In the genomic region with DNA sequence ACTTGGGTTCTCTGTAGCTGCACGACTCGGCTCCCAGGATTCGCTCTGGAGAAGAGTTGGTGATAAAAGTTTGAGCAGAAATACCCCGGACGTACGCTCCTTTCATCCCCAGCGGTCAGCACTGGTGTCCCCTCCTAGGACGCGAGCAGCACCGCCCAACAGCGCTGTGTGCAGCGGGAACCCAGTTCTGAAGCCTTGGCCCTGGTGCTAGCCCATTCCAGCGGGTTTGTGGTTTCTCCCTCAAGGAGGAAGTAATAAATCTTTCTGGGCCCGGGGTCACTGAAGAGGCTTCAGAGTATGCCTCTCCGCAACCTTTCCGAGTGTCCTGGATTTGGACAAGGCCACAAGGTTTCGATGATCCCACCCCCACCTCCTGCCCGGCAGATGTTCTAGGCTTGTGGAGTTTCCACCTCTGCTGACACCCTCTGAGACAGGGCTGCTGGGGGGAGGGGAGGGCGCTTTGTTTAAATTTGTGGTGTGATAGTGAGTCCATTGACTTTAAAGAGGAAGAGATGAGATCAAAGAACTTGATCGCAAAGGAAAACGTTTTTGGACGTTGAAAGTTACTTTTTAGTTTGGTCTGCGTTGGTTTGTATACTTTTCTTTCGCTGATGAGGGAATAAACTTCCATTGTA, we compare ENCODE assay signal across 8 mouse cellular contexts. TPM values are rescaled to one million over a fixed set of nuclear protein-coding genes. Genes with fewer than 3 reads are reported as not detected.
DNase-seq lines count a peak whose midpoint lies in the region; ATAC-seq lines count a peak whose summit lies in the region.

No protein-coding gene starts in this region.

- peaks cover 6% of the 10 kb centered on the region; the same call in 1 of the 2 replicates for H3K4me1 ChIP-seq in neural tube, embryonic 11.5 days (ENCODE audit: control insufficient read depth, insufficient read depth, low read length)
- H3K4me1 ChIP-seq in embryonic facial prominence, embryonic 13.5 days = peaks cover 38% of the 10 kb centered on the region
- peaks cover 26% of the 10 kb centered on the region for H3K4me1 ChIP-seq in hindbrain, embryonic 15.5 days (replicated peaks)
- peaks cover 21% of the 10 kb centered on the region for H3K4me1 ChIP-seq in limb, embryonic 15.5 days
- H3K4me1 ChIP-seq in midbrain, embryonic 13.5 days (replicated peaks) = peaks cover 29% of the 10 kb centered on the region

- WGBS in neural tube, embryonic 11.5 days = under 1% methylated on average over 24 of the region's 24 CpGs
- 1% methylated on average over 24 of the region's 24 CpGs for whole genome bisulfite sequencing in embryonic facial prominence, embryonic 13.5 days
- WGBS in hindbrain, embryonic 15.5 days = under 1% methylated on average over 24 of the region's 24 CpGs
- WGBS in limb, embryonic 15.5 days = 2% methylated on average over 24 of the region's 24 CpGs
- under 1% methylated on average over 24 of the region's 24 CpGs for WGBS in midbrain, embryonic 13.5 days

- H3K36me3 ChIP-seq in neural tube, embryonic 11.5 days (ENCODE audit: control insufficient read depth, insufficient read depth, low read length) = 0 out of 2 replicates have a peak, but pooled peaks cover 3% of the 10 kb centered on the region
- peaks cover 9% of the 10 kb centered on the region; the same call in 1 of the 2 replicates for H3K36me3 ChIP-seq in embryonic facial prominence, embryonic 13.5 days
- no peaks in the 10 kb centered on the region for H3K36me3 ChIP-seq in hindbrain, embryonic 15.5 days
- H3K36me3 ChIP-seq in limb, embryonic 15.5 days = no peaks in the 10 kb centered on the region
- peaks cover 4% of the 10 kb centered on the region; the same call in 1 of the 2 replicates for H3K36me3 ChIP-seq in midbrain, embryonic 13.5 days

- H3K27me3 ChIP-seq in neural tube, embryonic 11.5 days (ENCODE audit: control insufficient read depth, insufficient read depth, low read length) = no peaks in the 10 kb centered on the region
- peaks cover 13% of the 10 kb centered on the region for H3K27me3 ChIP-seq in embryonic facial prominence, embryonic 13.5 days
- peaks cover 8% of the 10 kb centered on the region; the same call in 1 of the 2 replicates for H3K27me3 ChIP-seq in hindbrain, embryonic 15.5 days
- no peaks in the 10 kb centered on the region; the same call in 1 of the 2 replicates for H3K27me3 ChIP-seq in limb, embryonic 15.5 days
- peaks cover 15% of the 10 kb centered on the region for H3K27me3 ChIP-seq in midbrain, embryonic 13.5 days

- ATAC-seq in neural tube, embryonic 11.5 days (ENCODE audit: insufficient read depth, low FRiP score, low TSS enrichment) = peak; percentile 15; the same call in 1 of the 2 replicates
- peak; percentile 11; the same call in 1 of the 2 replicates for ATAC-seq in embryonic facial prominence, embryonic 13.5 days (ENCODE audit: insufficient number of reproducible peaks, insufficient read depth, low FRiP score, low TSS enrichment, low read depth)
- no peak for ATAC-seq in hindbrain, embryonic 15.5 days (ENCODE audit: low FRiP score, low read depth)
- ATAC-seq in limb, embryonic 15.5 days (ENCODE audit: insufficient number of reproducible peaks, low FRiP score, low TSS enrichment, low read depth) = peak; percentile 42
- peak; percentile 25; the same call in 1 of the 2 replicates for ATAC-seq in midbrain, embryonic 13.5 days

- no peak for DNase-seq in neural tube, embryonic 11.5 days (ENCODE audit: low spot score)
- no peak for DNase-seq in neural tube, embryonic 10.5 days (ENCODE audit: extremely low spot score, low spot score)
- DNase-seq in thymus, postnatal 4 days = peak; percentile 45
- DNase-seq in right cerebral cortex, postnatal 25 days = no peak

- peak overlapping the region; percentile 95 for H3K4me2 ChIP-seq in neural tube, embryonic 11.5 days (ENCODE audit: low read depth)
- peak overlapping the region; percentile 94 for H3K4me2 ChIP-seq in embryonic facial prominence, embryonic 13.5 days
- peak overlapping the region; percentile 98 for H3K4me2 ChIP-seq in hindbrain, embryonic 15.5 days
- peak overlapping the region; percentile 96 for H3K4me2 ChIP-seq in limb, embryonic 15.5 days
- peak overlapping the region; percentile 97 for H3K4me2 ChIP-seq in midbrain, embryonic 13.5 days (replicated peaks)

- H3K9ac ChIP-seq in neural tube, embryonic 11.5 days (ENCODE audit: low read length) = peak overlapping the region; percentile 80
- peak overlapping the region; percentile 89 for H3K9ac ChIP-seq in embryonic facial prominence, embryonic 13.5 days
- peak overlapping the region; percentile 64 for H3K9ac ChIP-seq in hindbrain, embryonic 15.5 days
- H3K9ac ChIP-seq in limb, embryonic 15.5 days = peak overlapping the region; percentile 40; the same call in 1 of the 2 replicates
- peak overlapping the region; percentile 93 for H3K9ac ChIP-seq in midbrain, embryonic 13.5 days (replicated peaks)

- peak overlapping the region; percentile 63 for H3K4me3 ChIP-seq in neural tube, embryonic 11.5 days (ENCODE audit: low read depth, low read length)
- peak overlapping the region; percentile 81 for H3K4me3 ChIP-seq in embryonic facial prominence, embryonic 13.5 days
- peak overlapping the region; percentile 64 for H3K4me3 ChIP-seq in hindbrain, embryonic 15.5 days
- peak overlapping the region; percentile 71 for H3K4me3 ChIP-seq in limb, embryonic 15.5 days
- peak overlapping the region; percentile 85 for H3K4me3 ChIP-seq in midbrain, embryonic 13.5 days (replicated peaks)

- H3K9me3 ChIP-seq in neural tube, embryonic 11.5 days (ENCODE audit: control insufficient read depth, low read length) = no peaks in the 10 kb centered on the region
- no peaks in the 10 kb centered on the region for H3K9me3 ChIP-seq in embryonic facial prominence, embryonic 13.5 days
- H3K9me3 ChIP-seq in hindbrain, embryonic 15.5 days = no peaks in the 10 kb centered on the region
- no peaks in the 10 kb centered on the region for H3K9me3 ChIP-seq in limb, embryonic 15.5 days
- no peaks in the 10 kb centered on the region for H3K9me3 ChIP-seq in midbrain, embryonic 13.5 days

- H3K27ac ChIP-seq in neural tube, embryonic 11.5 days (ENCODE audit: low read depth, low read length) = peak overlapping the region; percentile 72
- peak overlapping the region; percentile 90 for H3K27ac ChIP-seq in embryonic facial prominence, embryonic 13.5 days
- H3K27ac ChIP-seq in hindbrain, embryonic 15.5 days (replicated peaks) = peak overlapping the region; percentile 77
- peak overlapping the region; percentile 86 for H3K27ac ChIP-seq in limb, embryonic 15.5 days
- H3K27ac ChIP-seq in midbrain, embryonic 13.5 days = peak overlapping the region; percentile 84

RNA-seq across cellular contexts. Expression of a gene that starts 1.2 kb away (rescaled TPM):
- polyA plus RNA-seq in neural tube, embryonic 11.5 days (2014; fragmentation: Nextera tagmentation; extraction: Ambion mirVana) = 8.2 and 8.7 TPM in 2 replicates
- polyA plus RNA-seq in embryonic facial prominence, embryonic 13.5 days (2015; fragmentation: Nextera tagmentation; extraction: Ambion mirVana) = 13.2 and 13.5 TPM in 2 replicates
- polyA plus RNA-seq in hindbrain, embryonic 15.5 days (2015; fragmentation: Nextera tagmentation; extraction: Ambion mirVana) = 16.1 and 17.8 TPM in 2 replicates
- polyA plus RNA-seq in limb, embryonic 15.5 days (2015; fragmentation: Nextera tagmentation; extraction: Ambion mirVana) = 8.8 and 10.3 TPM in 2 replicates
- polyA plus RNA-seq in midbrain, embryonic 13.5 days (2015; fragmentation: Nextera tagmentation; extraction: Ambion mirVana) = 11.0 and 13.5 TPM in 2 replicates

Comparison
In these comparisons a context has a peak if more than half of its experiments do, and no peak if none do; other contexts are left out.
1. H3K9ac ChIP-seq: peak in every context shown above with its lines; median percentile 93 in midbrain, embryonic 13.5 days; 89 in embryonic facial prominence, embryonic 13.5 days; 80 in neural tube, embryonic 11.5 days; 64 in hindbrain, embryonic 15.5 days; 40 in limb, embryonic 15.5 days.